Mouse (Mus musculus): ENCODE measurements around the gene Serpina9. TPM values are rescaled to one million over a fixed set of nuclear protein-coding genes. Genes with fewer than 3 reads are reported as not detected.
A peak's percentile ranks its signal among the peaks of the same experiment; 100 is the strongest.
"Not testable (repeated sequence)": the region's sequence is repeated elsewhere in the genome, so short reads cannot be mapped to it uniquely, and the experiment has no call there.

Gene Serpina9
- total RNA-seq, 4 experiments from 2014 or later = 0.08 to 0.11 (median 0.09) TPM; not detected in 1

DNA sequence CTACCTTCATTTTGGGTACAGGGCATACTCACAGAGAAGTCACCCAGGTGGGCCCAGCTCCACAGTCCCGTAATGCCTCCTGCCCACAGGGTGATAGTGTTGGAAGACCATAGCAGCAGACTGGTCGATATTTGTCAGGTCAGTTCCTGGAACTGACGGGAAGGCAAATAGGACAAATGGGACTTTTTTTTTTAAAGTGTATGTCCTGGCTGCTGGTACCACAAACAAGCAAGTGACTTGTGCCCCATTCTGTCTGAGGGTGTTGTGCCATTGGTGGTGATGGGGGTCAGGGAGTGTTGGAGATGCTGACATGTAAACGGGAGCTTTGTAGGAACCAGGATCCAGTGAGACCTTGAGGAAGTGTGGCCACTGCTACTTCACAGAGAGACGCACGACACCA, 23.7 kb downstream of the Serpina9 start, which contains the start of gene Serpina11:
TSS of gene Serpina11 (minus strand) at position 101 of the 400 bp plus-strand sequence.
- no peak for DNase-seq (ENCODE audit: low spot score)

GRCm38 (mm10) chr12:103989514-103989767, 24.1 kb downstream of the Serpina9 start:
- no peak for DNase-seq (ENCODE audit: low spot score)

DNA sequence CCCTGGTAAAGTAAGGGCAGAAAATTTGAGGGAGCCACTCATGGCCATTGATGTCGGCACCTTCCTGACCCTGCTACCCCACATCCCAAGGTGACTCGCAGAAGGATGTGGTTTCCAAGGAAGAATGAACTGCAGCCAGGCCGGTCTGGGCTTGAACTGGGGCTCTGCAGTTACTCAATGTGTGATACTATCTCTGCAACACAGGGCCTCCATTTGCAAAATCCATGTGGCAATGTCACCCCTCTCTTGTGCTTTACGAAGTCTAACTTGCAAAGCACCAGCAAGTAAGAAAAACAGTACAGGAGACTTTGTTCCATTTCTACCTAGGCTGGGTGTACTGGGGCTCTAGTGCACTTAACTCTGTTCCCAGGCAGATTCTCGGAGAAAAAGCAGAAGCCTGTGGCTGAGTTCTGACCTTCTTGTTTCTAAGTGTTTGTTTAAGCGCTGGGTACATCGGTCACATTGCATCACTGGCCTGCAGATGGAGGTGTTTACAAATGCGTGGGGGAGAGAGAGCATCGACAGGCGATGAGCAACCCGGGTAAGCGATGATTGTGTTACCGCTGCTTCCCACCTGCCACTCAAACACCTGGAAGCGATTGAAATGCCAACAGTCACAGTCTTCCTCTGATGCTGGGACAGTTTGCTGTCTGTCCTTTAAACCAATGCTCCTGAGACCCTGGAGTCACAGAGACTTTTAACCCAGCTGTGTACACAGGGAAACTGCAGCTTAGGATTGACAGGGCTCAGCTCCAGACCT, 24.6 kb downstream of the Serpina9 start:
- no peak for DNase-seq (ENCODE audit: low spot score)

DNA sequence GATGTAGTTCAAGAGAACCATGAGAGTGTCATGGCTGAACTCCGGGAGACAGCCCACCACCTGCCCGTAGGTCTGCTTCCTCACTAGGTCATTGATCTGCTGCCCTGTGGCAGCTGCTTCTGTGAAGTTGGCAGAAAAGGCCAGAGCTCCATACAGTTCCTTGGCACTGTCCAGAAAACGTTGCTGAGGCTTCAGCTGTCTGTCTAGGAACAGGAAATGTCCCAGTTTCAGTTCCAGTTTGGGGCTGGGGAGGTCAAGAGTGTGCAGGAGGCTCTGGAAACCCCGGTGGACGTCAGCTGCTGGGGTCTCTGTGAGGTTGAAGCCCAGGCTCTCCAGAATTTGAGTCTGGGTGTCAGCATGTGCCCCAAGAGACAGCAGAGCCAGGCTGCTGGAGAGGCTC, 27.7 kb downstream of the Serpina9 start:
- no peak for DNase-seq (ENCODE audit: low spot score)

DNA sequence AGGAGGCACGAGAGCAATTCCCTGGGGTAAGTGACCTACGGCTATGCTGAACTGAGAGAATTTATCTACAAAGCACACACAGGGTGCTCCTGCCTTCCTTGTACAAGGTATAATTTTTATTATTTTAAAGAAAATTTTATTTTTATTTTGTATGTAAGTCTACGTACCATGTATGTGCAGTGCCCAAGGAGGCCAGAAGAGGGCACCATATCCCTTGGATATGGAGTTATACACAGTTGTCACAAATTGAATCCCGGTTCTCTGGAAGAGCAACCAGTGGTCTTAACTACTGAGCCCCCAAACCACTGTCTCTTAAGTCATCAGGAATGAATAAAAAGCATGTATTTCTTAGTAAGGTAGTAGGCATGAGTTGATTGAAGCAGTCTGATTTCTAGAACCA, 28.6 kb downstream of the Serpina9 start:
- DNase-seq (ENCODE audit: low spot score) = peak; percentile 15

DNA sequence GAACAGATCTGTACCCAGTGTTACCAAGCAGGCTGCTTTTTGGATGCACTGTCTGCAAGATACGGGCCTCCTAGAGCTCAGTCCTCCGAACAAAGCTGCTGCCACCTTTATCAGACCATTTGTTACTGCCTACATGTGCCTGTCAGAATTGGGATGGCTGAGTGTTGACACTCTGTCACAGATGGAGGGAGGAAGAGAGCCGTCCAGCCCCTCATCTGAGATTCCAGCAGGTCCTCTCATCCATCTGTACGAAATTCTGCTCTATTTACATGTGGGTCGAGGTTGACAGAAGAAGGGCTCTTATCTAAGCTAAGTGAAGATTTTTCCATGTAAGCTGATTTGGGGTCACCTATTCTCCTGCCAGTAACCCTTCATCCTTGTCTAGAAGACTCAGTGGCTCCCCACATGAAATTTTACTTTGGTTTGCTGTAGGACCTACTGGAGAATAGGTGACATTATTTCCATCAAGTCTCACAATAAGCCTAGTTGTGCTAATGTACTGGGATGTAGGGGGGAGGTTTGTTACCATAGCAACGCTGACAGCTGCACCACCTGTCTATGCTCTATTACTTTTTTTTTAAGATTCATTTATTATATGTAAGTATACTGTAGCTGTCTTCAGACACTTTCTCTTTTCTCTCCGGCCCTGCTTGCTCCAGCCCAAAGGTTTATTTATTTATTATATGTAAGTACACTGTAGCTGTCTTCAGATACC, 31.8 kb downstream of the Serpina9 start:
- DNase-seq (ENCODE audit: low spot score) = no peak

GRCm38 (mm10) chr12:103978294-103978693, 35.3 kb downstream of the Serpina9 start:
- DNase-seq (ENCODE audit: low spot score) = no peak

- DNase-seq (ENCODE audit: low spot score) = no peak
These were observed 35.7 kb downstream of the Serpina9 start for GRCm38 (mm10) chr12:103977846-103978245.

DNA sequence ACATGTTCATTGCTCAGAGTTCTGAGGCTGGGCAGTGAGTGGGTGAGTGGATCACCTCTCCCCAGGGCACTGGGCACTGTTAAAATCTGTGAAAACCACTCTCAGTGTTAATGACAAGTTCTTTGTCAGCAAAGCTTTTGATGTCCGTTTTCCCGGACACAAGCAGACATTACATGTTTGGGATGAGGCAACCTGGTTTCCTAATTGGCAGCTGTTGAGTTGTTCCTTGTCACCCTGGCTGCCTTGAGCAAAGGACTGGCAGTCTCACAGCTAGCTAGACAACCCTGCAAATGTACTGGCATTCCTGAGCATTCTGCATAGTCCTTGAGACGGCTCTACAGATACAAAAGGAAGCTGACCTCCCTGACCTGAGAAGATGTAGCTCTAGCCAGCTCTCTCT, 36.5 kb downstream of the Serpina9 start:
- no peak for DNase-seq (ENCODE audit: low spot score)

GRCm38 (mm10) chr12:103971080-103971479, 42.5 kb downstream of the Serpina9 start:
- no peak for DNase-seq (ENCODE audit: low spot score)

GRCm38 (mm10) chr12:103969577-103970116, 43.9 kb downstream of the Serpina9 start:
- no peak for DNase-seq (ENCODE audit: low spot score)

GRCm38 (mm10) chr12:103966761-103967160, 46.8 kb downstream of the Serpina9 start:
- no peak for DNase-seq (ENCODE audit: low spot score)

- no peak for DNase-seq (ENCODE audit: low spot score)
These were observed 50.3 kb downstream of the Serpina9 start for GRCm38 (mm10) chr12:103963288-103963687.

- DNase-seq (ENCODE audit: low spot score) = no peak
These were observed 50.7 kb downstream of the Serpina9 start for GRCm38 (mm10) chr12:103962860-103963259.

- DNase-seq (ENCODE audit: low spot score) = no peak
These were observed 51.2 kb downstream of the Serpina9 start for GRCm38 (mm10) chr12:103962337-103962736.

DNA sequence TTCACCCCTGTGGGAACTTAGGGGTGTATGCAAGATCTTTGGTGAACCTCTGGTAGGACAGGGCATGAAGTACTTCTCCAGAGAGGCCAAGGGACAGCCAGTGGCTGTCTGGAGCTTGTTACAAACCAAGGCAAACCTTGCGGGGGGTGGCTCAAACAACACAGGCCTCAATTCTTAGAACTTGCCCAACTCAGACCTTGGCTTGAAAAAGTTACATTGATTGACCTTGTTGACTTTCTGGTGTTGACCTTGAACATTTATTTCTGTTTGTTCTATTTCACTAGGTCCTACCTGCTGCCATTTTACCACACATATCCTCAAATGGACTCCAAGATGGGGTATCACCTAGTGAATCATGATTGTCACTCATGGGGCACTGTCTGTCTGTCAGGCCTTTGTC, 51.8 kb downstream of the Serpina9 start:
- DNase-seq (ENCODE audit: low spot score) = no peak

DNA sequence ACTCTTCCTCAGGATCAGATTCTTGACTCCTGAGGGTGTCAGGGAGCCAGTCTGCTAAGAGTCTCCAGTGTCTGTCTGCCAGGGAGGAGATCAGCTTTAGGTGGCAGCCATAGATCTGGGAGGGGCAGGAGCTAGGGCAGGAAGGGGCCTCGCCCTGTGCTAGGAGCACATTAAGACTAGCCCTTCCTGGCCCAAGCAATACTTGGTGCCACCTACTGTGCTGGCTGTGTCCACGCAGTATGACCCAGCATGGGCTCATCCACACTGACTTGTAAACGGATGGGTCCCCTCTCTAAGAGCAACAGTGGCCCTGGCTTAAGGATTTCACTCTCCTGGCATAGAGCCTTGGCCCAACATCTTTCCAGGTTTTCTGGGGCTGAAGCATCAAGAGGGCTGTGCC, 54.8 kb downstream of the Serpina9 start, which contains the start of gene Serpina1e:
TSS of gene Serpina1e (minus strand) at position 178 of the 400 bp plus-strand sequence.
- no peak for DNase-seq (ENCODE audit: low spot score)

GRCm38 (mm10) chr12:103956555-103956954, 57.0 kb downstream of the Serpina9 start:
- DNase-seq (ENCODE audit: low spot score) = not testable (repeated sequence)

DNA sequence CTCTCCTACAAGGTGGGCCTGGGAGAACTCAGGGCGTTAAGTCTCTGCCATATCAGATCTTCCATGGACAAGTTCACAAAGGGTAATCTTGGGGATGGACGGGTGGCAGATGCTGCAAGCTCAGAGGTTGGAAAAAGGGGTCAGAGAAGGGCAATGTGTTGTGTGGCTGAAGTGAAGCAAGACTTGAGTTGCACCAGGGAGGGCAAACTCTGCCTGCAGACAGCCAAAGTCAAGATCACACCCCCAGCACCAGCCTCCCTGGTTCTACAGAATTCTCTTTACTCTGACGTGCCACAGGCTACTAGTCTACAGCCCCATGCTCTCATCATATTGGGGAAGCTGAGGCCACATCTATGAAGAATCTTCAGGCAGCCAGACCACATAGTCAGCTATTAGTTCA, 60.6 kb downstream of the Serpina9 start:
- DNase-seq (ENCODE audit: low spot score) = not testable (repeated sequence)

- DNase-seq (ENCODE audit: low spot score) = no peak
These were observed 67.3 kb downstream of the Serpina9 start for GRCm38 (mm10) chr12:103946243-103946642.
